Mouse (Mus musculus) heart, postnatal 0 days (tissue): ENCODE data around the gene Btnl10.

Experiments used
- CTCF ChIP-seq: IDR thresholded peaks from 2 replicates; pipeline ENCODE4 v1.5.1; 2016; ENCODE audit warnings: antibody characterized with exemption, control low read depth, low read depth
- EP300 ChIP-seq: IDR thresholded peaks from 2 replicates; pipeline ENCODE4 v1.6.1; 2016; ENCODE audit warnings: antibody characterized with exemption, low read depth

DNA sequence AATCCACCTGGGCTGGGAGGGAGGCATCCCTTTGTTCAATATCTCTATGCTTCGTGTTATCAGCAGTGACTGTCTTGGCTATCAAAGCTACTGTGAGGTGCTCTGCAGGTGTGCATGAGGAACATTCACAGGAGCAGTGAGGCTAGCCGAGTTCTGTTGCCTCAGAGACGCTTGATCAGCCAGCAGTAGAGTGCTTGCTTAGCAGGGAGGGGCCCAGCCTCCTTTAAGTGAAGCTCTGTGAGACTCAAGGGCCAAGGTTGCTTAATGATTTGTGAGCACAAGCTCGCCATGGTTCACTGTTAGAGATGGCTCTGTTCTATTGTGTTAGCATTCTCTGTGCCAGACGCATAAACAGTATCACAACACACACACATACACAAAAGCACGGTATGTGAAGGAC lies 52.0 kb downstream of the Btnl10 start:
- TF ChIP-seq EP300 (no peak), CTCF (no peak)
